8 mouse cellular contexts compared by ENCODE assay signal in the genomic region with DNA sequence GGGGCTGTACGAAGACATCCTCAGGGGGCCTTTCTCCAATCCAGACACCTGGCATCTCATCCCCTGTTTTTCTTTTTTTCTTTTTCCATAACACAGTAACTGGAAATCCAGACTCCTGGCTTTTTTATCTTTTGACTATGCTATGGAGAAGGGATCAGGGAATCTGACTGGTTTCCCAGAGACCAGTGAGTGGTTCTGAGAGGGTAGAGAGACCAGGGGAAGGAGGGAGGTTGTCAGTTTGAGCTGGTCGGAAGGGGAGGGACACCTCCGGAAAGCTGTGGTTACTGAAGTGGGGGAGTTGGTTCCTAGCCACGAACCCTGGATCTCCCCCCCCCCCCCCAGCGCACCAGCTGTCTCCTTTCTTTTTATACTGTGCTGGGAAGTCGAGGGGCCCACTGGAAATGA. TPM values are rescaled to one million over a fixed set of nuclear protein-coding genes. Genes with fewer than 3 reads are reported as not detected.
DNase-seq lines count a peak whose midpoint lies in the region; ATAC-seq and TF ChIP-seq lines count a peak whose summit lies in the region.

No protein-coding gene starts in this region.

- no peaks in the 10 kb centered on the region for H3K9me3 ChIP-seq in erythroblast, embryonic 14.5 days (ENCODE audit: control insufficient read depth, low read length)
- no peaks in the 10 kb centered on the region for H3K9me3 ChIP-seq in forebrain, embryonic 14.5 days (replicated peaks; ENCODE audit: control insufficient read depth, low read length)
- H3K9me3 ChIP-seq in intestine, embryonic 14.5 days (ENCODE audit: control insufficient read depth, low read length) = no peaks in the 10 kb centered on the region

- TF ChIP-seq CTCF in thymus, adult 2 months (IDR thresholded peaks at IDR 0.05; ENCODE audit: borderline replicate concordance, control insufficient read depth, extremely low read depth, insufficient read depth, low read length, poor library complexity) = no peak

- H3K36me3 ChIP-seq in erythroblast, embryonic 14.5 days (ENCODE audit: control insufficient read depth) = no peaks in the 10 kb centered on the region; the same call in 1 of the 2 replicates
- H3K36me3 ChIP-seq in forebrain, embryonic 14.5 days (ENCODE audit: control insufficient read depth, insufficient read depth, low read length) = peaks cover 19% of the 10 kb centered on the region
- H3K36me3 ChIP-seq in intestine, embryonic 14.5 days (ENCODE audit: control insufficient read depth, insufficient read depth, low read length) = peaks cover 17% of the 10 kb centered on the region; the same call in 1 of the 2 replicates
- H3K36me3 ChIP-seq in thymus, adult 2 months (ENCODE audit: control insufficient read depth, insufficient read depth, low read length) = no peaks in the 10 kb centered on the region

- H3K9ac ChIP-seq in forebrain, embryonic 14.5 days (ENCODE audit: low read length) = peak overlapping the region; percentile 99
- H3K9ac ChIP-seq in intestine, embryonic 14.5 days (ENCODE audit: low read length) = peak overlapping the region; percentile 98

- peak overlapping the region; percentile 73 for H3K4me3 ChIP-seq in erythroblast, embryonic 14.5 days (replicated peaks)
- peak overlapping the region; percentile 99 for H3K4me3 ChIP-seq in forebrain, embryonic 14.5 days (ENCODE audit: low read depth, low read length)
- peak overlapping the region; percentile 98 for H3K4me3 ChIP-seq in intestine, embryonic 14.5 days (ENCODE audit: low read depth, low read length)
- peak overlapping the region; percentile 85 for H3K4me3 ChIP-seq in thymus, adult 2 months (ENCODE audit: control insufficient read depth, insufficient read depth, low read length)

- no peak for ATAC-seq in erythroblast, adult 5-6 weeks (replicated peaks; ENCODE audit: low FRiP score, poor library complexity, severe bottlenecking)
- ATAC-seq in forebrain, embryonic 14.5 days = peak; percentile 66
- 0 out of 2 replicates have a peak, but pooled peaks have one; percentile 17 for ATAC-seq in intestine, embryonic 14.5 days (replicated peaks; ENCODE audit: low FRiP score, low TSS enrichment, low read depth)

- peak overlapping the region; percentile 76 for H3K4me2 ChIP-seq in forebrain, embryonic 14.5 days (ENCODE audit: low read length)
- H3K4me2 ChIP-seq in intestine, embryonic 14.5 days (ENCODE audit: low read length) = peak overlapping the region; percentile 97

- DNase-seq in NIH3T3 (ENCODE audit: low read depth) = peak; percentile 65
- DNase-seq in forebrain, embryonic 14.5 days (ENCODE audit: low spot score) = peak; percentile 71
- peak; percentile 67 for DNase-seq in intestine, embryonic 14.5 days (ENCODE audit: low spot score)
- peak; percentile 50 for DNase-seq in lung, postnatal 14 days
- peak; percentile 50 for DNase-seq in thymus, adult 2 months
- no peak for DNase-seq in left cerebral cortex, adult 18-20 months (ENCODE audit: low spot score in 2 of 2)

- H3K4me1 ChIP-seq in erythroblast, embryonic 14.5 days (ENCODE audit: control insufficient read depth) = peaks cover 83% of the 10 kb centered on the region
- peaks cover 26% of the 10 kb centered on the region for H3K4me1 ChIP-seq in forebrain, embryonic 14.5 days (ENCODE audit: control insufficient read depth, insufficient read depth, low read length)
- H3K4me1 ChIP-seq in intestine, embryonic 14.5 days (replicated peaks; ENCODE audit: control insufficient read depth, insufficient read depth, low read length) = peaks cover 26% of the 10 kb centered on the region
- H3K4me1 ChIP-seq in thymus, adult 2 months (replicated peaks; ENCODE audit: control insufficient read depth, insufficient read depth, low read length) = peaks cover 44% of the 10 kb centered on the region

- no peak for TF ChIP-seq POLR2A in thymus, adult 2 months (IDR thresholded peaks at IDR 0.05; ENCODE audit: control insufficient read depth, extremely low read depth, insufficient read depth, low read length, poor library complexity)

- 0% methylated on average over 6 of the region's 6 CpGs for WGBS in forebrain, embryonic 14.5 days
- WGBS in intestine, embryonic 14.5 days = 0% methylated on average over 6 of the region's 6 CpGs
- WGBS in thymus, adult 2 months = 2% methylated on average over 6 of the region's 6 CpGs

- H3K27me3 ChIP-seq in erythroblast, embryonic 14.5 days (ENCODE audit: control insufficient read depth) = peaks cover 29% of the 10 kb centered on the region
- no peaks in the 10 kb centered on the region for H3K27me3 ChIP-seq in forebrain, embryonic 14.5 days (replicated peaks; ENCODE audit: control insufficient read depth, insufficient read depth, low read length)
- H3K27me3 ChIP-seq in intestine, embryonic 14.5 days (replicated peaks; ENCODE audit: control insufficient read depth, insufficient read depth, low read length) = no peaks in the 10 kb centered on the region
- no peaks in the 10 kb centered on the region for H3K27me3 ChIP-seq in thymus, adult 2 months (ENCODE audit: control insufficient read depth, insufficient read depth, low read length)

- H3K27ac ChIP-seq in forebrain, embryonic 14.5 days (ENCODE audit: low read depth, low read length) = peak overlapping the region; percentile 93
- H3K27ac ChIP-seq in intestine, embryonic 14.5 days (ENCODE audit: low read depth) = peak overlapping the region; percentile 98
- H3K27ac ChIP-seq in thymus, adult 2 months (ENCODE audit: control insufficient read depth, insufficient read depth, low read length) = peak overlapping the region; percentile 88

RNA-seq across cellular contexts. Expression of gene Arhgef2, which starts 17.2 kb away (rescaled TPM):
- polyA plus RNA-seq in erythroblast, embryonic 14.5 days (2012) = 0.13 and 0.87 TPM in 2 replicates
- 15.2 and 20.5 TPM in 2 replicates for total RNA-seq in erythroblast, adult 5-6 weeks (2015; ENCODE audit: low replicate concordance)
- total RNA-seq in erythroblast, adult 5-6 weeks (2017; ENCODE audit: low replicate concordance) = 16.7 and 18.1 TPM in 2 replicates
- polyA plus RNA-seq in forebrain, embryonic 14.5 days (2014; fragmentation: Nextera tagmentation; extraction: Ambion mirVana) = 90.6 and 122 TPM in 2 replicates
- polyA plus RNA-seq in intestine, embryonic 14.5 days (2014; fragmentation: Nextera tagmentation; extraction: Ambion mirVana) = 87.0 and 98.4 TPM in 2 replicates
- 164 and 192 TPM in 2 replicates for polyA plus RNA-seq in thymus, adult 2 months (2012; rRNA removed)
- total RNA-seq in left cerebral cortex, adult 18-20 months (2021) = 100 to 1,000 TPM; 219 to 239 TPM

RNA-seq across cellular contexts. Expression of gene Rxfp4, which starts 30.0 kb away (rescaled TPM):
- polyA plus RNA-seq in erythroblast, embryonic 14.5 days (2012) = not detected in 2 replicates
- not detected in 2 replicates for total RNA-seq in erythroblast, adult 5-6 weeks (2015; ENCODE audit: low replicate concordance)
- total RNA-seq in erythroblast, adult 5-6 weeks (2017; ENCODE audit: low replicate concordance) = not detected in 2 replicates
- not detected in 2 replicates for polyA plus RNA-seq in forebrain, embryonic 14.5 days (2014; fragmentation: Nextera tagmentation; extraction: Ambion mirVana)
- polyA plus RNA-seq in intestine, embryonic 14.5 days (2014; fragmentation: Nextera tagmentation; extraction: Ambion mirVana) = not detected in 2 replicates
- not detected in 2 replicates for polyA plus RNA-seq in thymus, adult 2 months (2012; rRNA removed)
- total RNA-seq in left cerebral cortex, adult 18-20 months (2021) = not detected

RNA-seq across cellular contexts. Expression of gene Ssr2, which starts 47.3 kb away (rescaled TPM):
- 6.5 and 12.3 TPM in 2 replicates for polyA plus RNA-seq in erythroblast, embryonic 14.5 days (2012)
- 80.3 and 91.8 TPM in 2 replicates for total RNA-seq in erythroblast, adult 5-6 weeks (2015; ENCODE audit: low replicate concordance)
- 24.3 and 35.9 TPM in 2 replicates for total RNA-seq in erythroblast, adult 5-6 weeks (2017; ENCODE audit: low replicate concordance)
- polyA plus RNA-seq in forebrain, embryonic 14.5 days (2014; fragmentation: Nextera tagmentation; extraction: Ambion mirVana) = 135 and 155 TPM in 2 replicates
- polyA plus RNA-seq in intestine, embryonic 14.5 days (2014; fragmentation: Nextera tagmentation; extraction: Ambion mirVana) = 290 and 316 TPM in 2 replicates
- polyA plus RNA-seq in thymus, adult 2 months (2012; rRNA removed) = 196 and 206 TPM in 2 replicates
- 10 to 100 TPM; 87.6 to 89.5 TPM for total RNA-seq in left cerebral cortex, adult 18-20 months (2021)

Comparison
In these comparisons a context has a peak if more than half of its experiments do, and no peak if none do; other contexts are left out.
1. DNase-seq: peak in NIH3T3 (single experiment), forebrain, embryonic 14.5 days (single experiment), intestine, embryonic 14.5 days (single experiment), lung, postnatal 14 days (single experiment) and thymus, adult 2 months (single experiment); none in left cerebral cortex, adult 18-20 months (0 of 2).
2. RNA of gene Arhgef2, which starts 17.2 kb away (polyA plus RNA-seq): 164 to 192 TPM in thymus, adult 2 months, 90.6 to 122 TPM in forebrain, embryonic 14.5 days and 87.0 to 98.4 TPM in intestine, embryonic 14.5 days; 0.13 to 0.87 TPM in erythroblast, embryonic 14.5 days; every median in the first group is over 10 times any median in the second.
3. RNA of gene Ssr2, which starts 47.3 kb away (polyA plus RNA-seq): 290 to 316 TPM in intestine, embryonic 14.5 days, 196 to 206 TPM in thymus, adult 2 months and 135 to 155 TPM in forebrain, embryonic 14.5 days; 6.5 to 12.3 TPM in erythroblast, embryonic 14.5 days; every median in the first group is over 10 times any median in the second.
4. Peak in every context shown above with its lines, with median percentiles within 50 percentile points of each other: H3K4me3 ChIP-seq and H3K27ac ChIP-seq.